Mouse (Mus musculus): ENCODE data around the gene Syne4. TPM values are rescaled to one million over a fixed set of nuclear protein-coding genes. Genes with fewer than 3 reads are reported as not detected.
A peak's percentile ranks its signal among the peaks of the same experiment; 100 is the strongest.

The Syne4 gene
- polyA plus RNA-seq, 1 experiment from 2014 or later = 10.0 TPM

GRCm38 (mm10) chr7:30279951-30280669, 34.5 kb upstream of the Syne4 start, which contains the start of the genes Thap8 and Wdr62:
Gene Thap8, plus strand, starts transcription at chr7:30280094.
Gene Wdr62, minus strand, starts transcription at chr7:30280419.
- H3K9me3 ChIP-seq (replicated peaks; ENCODE audit: control insufficient read depth, low read length) = no peaks in the 10 kb centered on the region
- no peaks in the 10 kb centered on the region for H3K27me3 ChIP-seq (ENCODE audit: control insufficient read depth, insufficient read depth, low read length)
- peaks cover 13% of the 10 kb centered on the region for H3K4me1 ChIP-seq (ENCODE audit: control insufficient read depth, insufficient read depth, low read length)
- under 1% methylated on average over 48 of the region's 49 CpGs for whole genome bisulfite sequencing
- peak; percentile 96 for ATAC-seq (replicated peaks; ENCODE audit: extremely low read depth, insufficient read depth, low FRiP score)
- H3K9ac ChIP-seq (ENCODE audit: low read length) = peak within 1 kb of the TSS; percentile 77
- peak within 1 kb of the TSS; percentile 85 for H3K4me2 ChIP-seq (ENCODE audit: low read depth, low read length)
- H3K27ac ChIP-seq (ENCODE audit: low read length) = peak within 1 kb of the TSS; percentile 96
- no peaks in the 10 kb centered on the region for H3K36me3 ChIP-seq (ENCODE audit: control insufficient read depth, insufficient read depth)
- H3K4me3 ChIP-seq (ENCODE audit: low read length) = peak within 1 kb of the TSS; percentile 93

DNA sequence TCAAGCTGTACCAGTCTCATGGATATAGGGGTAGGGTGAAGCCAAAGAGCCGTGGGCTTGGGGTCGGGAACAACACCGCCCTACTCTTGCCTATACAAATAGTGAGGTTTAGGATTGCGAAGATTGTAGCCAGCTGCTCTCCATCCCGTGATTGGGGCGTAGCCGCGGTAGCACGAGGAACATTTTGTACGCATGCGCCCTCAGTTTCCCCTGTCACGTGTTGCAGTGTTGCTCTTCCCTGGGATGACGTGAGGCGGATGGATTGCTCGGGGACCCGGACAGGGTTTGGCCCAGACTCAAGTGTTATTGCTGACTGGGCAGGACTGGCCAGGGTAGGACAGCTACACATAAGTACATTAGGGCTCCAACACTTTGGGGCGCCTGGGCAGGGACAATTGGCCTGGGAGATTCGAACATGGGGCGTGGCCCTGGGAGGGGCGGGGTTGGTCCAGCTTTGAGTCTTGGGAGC, 33.9 kb upstream of the Syne4 start:
- Histone ChIP-seq H3K9ac (ENCODE audit: low read length) (peak overlapping the region; percentile 53), H3K4me3 (ENCODE audit: low read length) (peak overlapping the region; percentile 93), H3K27me3 (ENCODE audit: control insufficient read depth, insufficient read depth, low read length) (no peaks in the 10 kb centered on the region), H3K4me2 (ENCODE audit: low read depth, low read length) (peak overlapping the region; percentile 85), H3K9me3 (replicated peaks; ENCODE audit: control insufficient read depth, low read length) (no peaks in the 10 kb centered on the region), H3K4me1 (ENCODE audit: control insufficient read depth, insufficient read depth, low read length) (peaks cover 12% of the 10 kb centered on the region), H3K36me3 (ENCODE audit: control insufficient read depth, insufficient read depth) (no peaks in the 10 kb centered on the region), H3K27ac (ENCODE audit: low read length) (peak overlapping the region; percentile 96)
- 2% methylated on average over 20 of the region's 20 CpGs for WGBS
- ATAC-seq (replicated peaks; ENCODE audit: extremely low read depth, insufficient read depth, low FRiP score) = peak; percentile 82

DNA sequence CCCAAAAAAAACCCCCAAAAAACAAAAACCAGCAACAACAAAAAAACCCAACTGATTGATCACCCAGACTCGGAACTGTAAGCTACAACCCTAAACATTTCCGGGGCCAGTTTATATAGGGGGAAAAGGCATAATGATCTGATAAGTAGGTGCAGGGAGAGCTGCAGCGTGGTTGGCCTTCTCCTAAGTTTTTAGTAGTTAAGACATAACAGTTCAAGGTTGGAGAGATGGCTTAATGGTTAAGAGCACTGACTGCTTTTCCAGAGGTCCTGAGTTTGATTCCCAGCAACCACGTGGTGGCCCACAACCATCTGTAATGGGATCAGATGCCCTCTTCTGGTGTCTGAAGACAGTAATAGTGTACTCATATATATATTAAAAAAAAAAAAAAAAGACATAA, 33.1 kb upstream of the Syne4 start:
- ATAC-seq (replicated peaks; ENCODE audit: extremely low read depth, insufficient read depth, low FRiP score) = no peak
- Histone ChIP-seq H3K27ac (ENCODE audit: low read length) (peak overlapping the region; percentile 96; the same call in 1 of the 2 replicates), H3K27me3 (ENCODE audit: control insufficient read depth, insufficient read depth, low read length) (no peaks in the 10 kb centered on the region), H3K9me3 (replicated peaks; ENCODE audit: control insufficient read depth, low read length) (no peaks in the 10 kb centered on the region), H3K4me2 (ENCODE audit: low read depth, low read length) (no peak overlapping the region; the same call in 1 of the 2 replicates), H3K9ac (ENCODE audit: low read length) (no peak overlapping the region), H3K4me3 (ENCODE audit: low read length) (no peak overlapping the region), H3K36me3 (ENCODE audit: control insufficient read depth, insufficient read depth) (no peaks in the 10 kb centered on the region), H3K4me1 (ENCODE audit: control insufficient read depth, insufficient read depth, low read length) (peaks cover 12% of the 10 kb centered on the region)
- WGBS = 79% methylated on average over 4 of the region's 4 CpGs

GRCm38 (mm10) chr7:30282740-30283139, 31.9 kb upstream of the Syne4 start:
- 61% methylated on average over 7 of the region's 7 CpGs for WGBS
- Histone ChIP-seq H3K9ac (ENCODE audit: low read length) (no peak overlapping the region), H3K4me1 (ENCODE audit: control insufficient read depth, insufficient read depth, low read length) (peaks cover 12% of the 10 kb centered on the region), H3K36me3 (ENCODE audit: control insufficient read depth, insufficient read depth) (no peaks in the 10 kb centered on the region), H3K27ac (ENCODE audit: low read length) (0 out of 2 replicates have a peak overlapping the region, but pooled peaks have one; percentile 1), H3K4me3 (ENCODE audit: low read length) (no peak overlapping the region), H3K4me2 (ENCODE audit: low read depth, low read length) (peak overlapping the region; percentile 29; the same call in 1 of the 2 replicates), H3K27me3 (ENCODE audit: control insufficient read depth, insufficient read depth, low read length) (no peaks in the 10 kb centered on the region), H3K9me3 (replicated peaks; ENCODE audit: control insufficient read depth, low read length) (no peaks in the 10 kb centered on the region)
- ATAC-seq (replicated peaks; ENCODE audit: extremely low read depth, insufficient read depth, low FRiP score) = no peak

- no peak overlapping the region for H3K27ac ChIP-seq (ENCODE audit: low read length)
- ATAC-seq (replicated peaks; ENCODE audit: extremely low read depth, insufficient read depth, low FRiP score) = no peak
Observed at GRCm38 (mm10) chr7:30286701-30287410, 27.8 kb upstream of the Syne4 start.

DNA sequence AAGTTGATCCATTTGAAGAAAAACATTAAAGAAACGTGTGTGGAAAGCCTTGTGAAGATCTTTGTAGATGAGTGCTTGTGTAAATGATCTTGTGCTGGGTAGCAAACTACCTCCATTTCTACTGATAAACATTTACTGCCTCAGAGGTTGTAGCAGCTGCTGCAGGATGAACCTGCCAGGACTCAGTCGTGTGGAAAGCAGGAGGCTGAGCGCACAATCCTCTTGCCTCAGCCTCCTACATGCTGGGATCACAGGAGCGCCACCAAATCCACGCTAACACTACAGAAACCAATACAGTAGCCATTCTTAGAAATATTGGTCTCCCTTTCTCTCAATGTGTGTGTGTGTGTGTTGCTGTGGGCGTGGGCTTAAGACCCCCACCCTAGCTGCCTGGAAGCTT, 26.6 kb upstream of the Syne4 start:
- Histone ChIP-seq H3K36me3 (ENCODE audit: control insufficient read depth, insufficient read depth) (no peaks in the 10 kb centered on the region), H3K27me3 (ENCODE audit: control insufficient read depth, insufficient read depth, low read length) (no peaks in the 10 kb centered on the region), H3K4me2 (ENCODE audit: low read depth, low read length) (no peak overlapping the region), H3K27ac (ENCODE audit: low read length) (no peak overlapping the region), H3K9me3 (replicated peaks; ENCODE audit: control insufficient read depth, low read length) (no peaks in the 10 kb centered on the region), H3K9ac (ENCODE audit: low read length) (no peak overlapping the region), H3K4me1 (ENCODE audit: control insufficient read depth, insufficient read depth, low read length) (0 out of 2 replicates have a peak, but pooled peaks cover 2% of the 10 kb centered on the region), H3K4me3 (ENCODE audit: low read length) (no peak overlapping the region)
- WGBS = 55% methylated on average over 6 of the region's 6 CpGs
- ATAC-seq (replicated peaks; ENCODE audit: extremely low read depth, insufficient read depth, low FRiP score) = no peak

More at GRCm38 (mm10) chr7:30286701-30287410, 27.8 kb upstream of the Syne4 start:
- 51% methylated on average over 8 of the region's 8 CpGs for WGBS
- Histone ChIP-seq H3K4me2 (ENCODE audit: low read depth, low read length) (no peak overlapping the region), H3K4me1 (ENCODE audit: control insufficient read depth, insufficient read depth, low read length) (peaks cover 5% of the 10 kb centered on the region; the same call in 1 of the 2 replicates), H3K9ac (ENCODE audit: low read length) (no peak overlapping the region), H3K4me3 (ENCODE audit: low read length) (no peak overlapping the region), H3K27me3 (ENCODE audit: control insufficient read depth, insufficient read depth, low read length) (no peaks in the 10 kb centered on the region), H3K9me3 (replicated peaks; ENCODE audit: control insufficient read depth, low read length) (no peaks in the 10 kb centered on the region), H3K36me3 (ENCODE audit: control insufficient read depth, insufficient read depth) (no peaks in the 10 kb centered on the region)

DNA sequence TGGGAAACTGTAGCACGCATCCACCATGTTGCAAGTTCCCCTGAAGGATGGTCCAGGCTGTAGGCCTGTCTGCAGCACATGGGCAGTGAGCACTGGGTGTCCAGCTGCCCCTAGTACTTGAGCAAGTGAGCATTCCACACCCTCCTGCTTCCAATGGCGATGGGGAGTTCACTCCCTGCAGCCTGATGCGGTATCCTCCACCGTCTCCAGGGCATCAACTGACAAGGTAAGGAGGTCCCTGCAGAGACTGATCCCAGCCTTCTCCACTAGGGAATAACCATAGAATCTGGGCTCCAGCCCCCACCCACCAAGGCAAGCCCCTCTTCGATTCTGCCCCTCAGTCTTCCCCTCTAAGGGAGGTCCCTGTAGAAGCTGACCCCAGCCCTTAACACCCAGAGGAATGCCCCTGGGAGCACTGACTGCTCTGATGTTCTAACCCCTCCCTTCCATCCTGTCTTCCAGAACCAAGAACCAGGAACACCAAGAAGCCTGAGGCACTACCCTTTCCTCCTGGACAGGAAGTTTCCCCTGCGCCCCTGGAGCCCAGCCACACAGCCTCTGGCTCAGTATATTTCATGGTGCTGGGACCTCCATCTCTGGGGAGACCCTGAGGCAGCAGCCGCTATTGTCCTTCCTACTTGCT, 25.4 kb upstream of the Syne4 start:
- 0 out of 2 replicates have a peak, but pooled peaks cover 2% of the 10 kb centered on the region for H3K4me1 ChIP-seq (ENCODE audit: control insufficient read depth, insufficient read depth, low read length)
- H3K9ac ChIP-seq (ENCODE audit: low read length) = 0 out of 2 replicates have a peak overlapping the region, but pooled peaks have one; percentile 5
- H3K4me3 ChIP-seq (ENCODE audit: low read length) = no peak overlapping the region
- no peak overlapping the region for H3K27ac ChIP-seq (ENCODE audit: low read length)
- no peak overlapping the region for H3K4me2 ChIP-seq (ENCODE audit: low read depth, low read length)
- no peaks in the 10 kb centered on the region for H3K27me3 ChIP-seq (ENCODE audit: control insufficient read depth, insufficient read depth, low read length)
- H3K36me3 ChIP-seq (ENCODE audit: control insufficient read depth, insufficient read depth) = no peaks in the 10 kb centered on the region
- H3K9me3 ChIP-seq (replicated peaks; ENCODE audit: control insufficient read depth, low read length) = no peaks in the 10 kb centered on the region
- ATAC-seq (replicated peaks; ENCODE audit: extremely low read depth, insufficient read depth, low FRiP score) = no peak
- 62% methylated on average over 7 of the region's 7 CpGs for WGBS

- Histone ChIP-seq H3K9ac (ENCODE audit: low read length) (0 out of 2 replicates have a peak overlapping the region, but pooled peaks have one; percentile 5), H3K9me3 (replicated peaks; ENCODE audit: control insufficient read depth, low read length) (no peaks in the 10 kb centered on the region), H3K36me3 (ENCODE audit: control insufficient read depth, insufficient read depth) (no peaks in the 10 kb centered on the region), H3K4me1 (ENCODE audit: control insufficient read depth, insufficient read depth, low read length) (0 out of 2 replicates have a peak, but pooled peaks cover 2% of the 10 kb centered on the region), H3K27ac (ENCODE audit: low read length) (no peak overlapping the region), H3K4me3 (ENCODE audit: low read length) (no peak overlapping the region), H3K4me2 (ENCODE audit: low read depth, low read length) (no peak overlapping the region), H3K27me3 (ENCODE audit: control insufficient read depth, insufficient read depth, low read length) (no peaks in the 10 kb centered on the region)
- WGBS = 53% methylated on average over 10 of the region's 10 CpGs
- ATAC-seq (replicated peaks; ENCODE audit: extremely low read depth, insufficient read depth, low FRiP score) = no peak
Observed at GRCm38 (mm10) chr7:30289714-30290399, 24.8 kb upstream of the Syne4 start.

Measured in heart, embryonic 16.5 days (tissue).